Mouse (Mus musculus): ENCODE results near the gene Irgc1. TPM values are rescaled to one million over a fixed set of nuclear protein-coding genes. Genes with fewer than 3 reads are reported as not detected.
"Not testable (repeated sequence)": the region's sequence is repeated elsewhere in the genome, so short reads cannot be mapped to it uniquely, and the experiment has no call there.

Gene Irgc1
- total and polyA plus RNA-seq, 3 experiments = not detected

DNA sequence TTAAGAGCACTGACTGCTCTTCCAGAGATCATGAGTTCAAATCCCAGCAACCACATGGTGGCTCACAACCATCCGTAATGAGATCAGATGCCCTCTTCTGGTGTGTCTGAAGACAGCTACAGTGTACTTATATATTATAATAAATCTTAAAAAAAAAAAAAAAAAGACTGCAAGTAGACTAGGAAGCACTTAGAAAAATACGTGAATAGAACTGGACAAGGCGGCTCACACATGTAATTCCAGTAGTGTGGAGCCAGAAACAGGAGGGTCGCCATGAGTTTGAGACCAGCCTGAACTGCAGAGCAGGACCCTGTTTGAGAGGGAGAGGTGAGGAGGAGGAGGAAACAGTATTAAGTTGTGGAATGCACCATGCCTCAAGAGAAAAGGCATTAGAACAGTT, 51.6 kb downstream of the Irgc1 start:
- Histone ChIP-seq H3K4me1 (ENCODE audit: control insufficient read depth in 1 of 2, insufficient read depth in 2 of 2, low read length in 2 of 2) (peaks cover 14 to 32% of the 10 kb centered on the region in 2 experiments), H3K9ac (ENCODE audit: control insufficient read depth, low read depth, low read length, poor library complexity, severe bottlenecking) (peak overlapping the region; percentile 94), H3K27ac (ENCODE audit: control insufficient read depth, low read depth, low read length) (peak overlapping the region; percentile 19; the same call in 1 of the 2 replicates), H3K36me3 (ENCODE audit: control insufficient read depth in 1 of 2, insufficient read depth in 2 of 2, low read length in 2 of 2) (peaks cover 2 to 27% of the 10 kb centered on the region in 2 experiments; a peak in 3 of 4 replicates), H3K4me3 (ENCODE audit: control insufficient read depth in 1 of 2, insufficient read depth in 1 of 2, low read depth in 2 of 2, low read length in 2 of 2) (peak overlapping the region; percentile 72 to 82), H3K79me2 (ENCODE audit: control insufficient read depth, insufficient read depth, low read length, poor library complexity) (peaks cover 32% of the 10 kb centered on the region)
- not testable (repeated sequence) for H3K9me3 ChIP-seq (replicated peaks; ENCODE audit: insufficient read depth, low read length); DNase-seq (ENCODE audit: low read depth, low spot score); H3K27me3 ChIP-seq (ENCODE audit: control insufficient read depth in 1 of 2, insufficient read depth in 2 of 2, low read length in 2 of 2)
- TF ChIP-seq MYC (IDR thresholded peaks at IDR 0.05; ENCODE audit: low read depth, low read length) (peak; percentile 64; the same call in 1 of the 2 replicates), ZNF384 (IDR thresholded peaks at IDR 0.05; ENCODE audit: low read depth, low read length) (peak; percentile 68), CHD1 (IDR thresholded peaks at IDR 0.05; ENCODE audit: low read depth, low read length) (0 out of 2 replicates have a peak, but pooled peaks have one; percentile 47)

DNA sequence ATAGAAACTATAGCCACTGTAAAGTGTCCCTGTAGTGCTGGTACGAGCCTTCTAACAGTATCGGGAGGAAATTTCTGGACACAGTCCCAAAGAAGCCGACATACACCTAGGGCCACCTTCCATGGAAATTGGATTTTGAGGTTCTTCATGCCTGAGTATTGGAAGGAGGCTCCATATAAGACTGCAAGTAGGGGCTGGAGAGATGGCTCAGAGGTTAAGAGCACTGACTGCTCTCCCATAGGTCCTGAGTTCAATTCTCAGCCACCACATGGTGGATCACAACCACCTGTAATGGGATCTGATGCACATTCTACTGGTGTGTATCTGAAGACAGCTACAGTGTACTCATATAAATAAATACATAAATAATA, 52.0 kb downstream of the Irgc1 start:
- peaks cover 17 to 36% of the 10 kb centered on the region in 2 experiments for H3K4me1 ChIP-seq (ENCODE audit: control insufficient read depth in 1 of 2, insufficient read depth in 2 of 2, low read length in 2 of 2)
- peaks cover 32% of the 10 kb centered on the region for H3K79me2 ChIP-seq (ENCODE audit: control insufficient read depth, insufficient read depth, low read length, poor library complexity)
- H3K9ac ChIP-seq (ENCODE audit: control insufficient read depth, low read depth, low read length, poor library complexity, severe bottlenecking) = peak overlapping the region; percentile 94
- peak overlapping the region; percentile 72 to 82 for H3K4me3 ChIP-seq (ENCODE audit: control insufficient read depth in 1 of 2, insufficient read depth in 1 of 2, low read depth in 2 of 2, low read length in 2 of 2)
- H3K9me3 ChIP-seq (replicated peaks; ENCODE audit: insufficient read depth, low read length) = no peaks in the 10 kb centered on the region
- DNase-seq (ENCODE audit: low read depth, low spot score) = no peak
- TF ChIP-seq CTCF (IDR thresholded peaks at IDR 0.05 in 2 of 3, conservative IDR thresholded peaks at IDR 0.05 in 1 of 3; ENCODE audit: control insufficient read depth in 1 of 3, insufficient read depth in 1 of 3, low read depth in 2 of 3, low read length in 3 of 3, poor library complexity in 1 of 3, severe bottlenecking in 1 of 3) (no peak), ELF1 (IDR thresholded peaks at IDR 0.05; ENCODE audit: low read depth, low read length) (no peak), MYB (IDR thresholded peaks at IDR 0.05; ENCODE audit: low read depth, low read length) (0 out of 2 replicates have a peak, but pooled peaks have one; percentile 0), USF1 (IDR thresholded peaks at IDR 0.05; ENCODE audit: low read depth, low read length) (no peak), POLR2AphosphoS5 (IDR thresholded peaks at IDR 0.05; ENCODE audit: borderline replicate concordance, low read depth, low read length) (no peak), UBTF (IDR thresholded peaks at IDR 0.05; ENCODE audit: borderline replicate concordance, insufficient read depth, low read depth, low read length) (no peak), E2F4 (IDR thresholded peaks at IDR 0.05; ENCODE audit: borderline replicate concordance, low read depth, low read length) (no peak), BHLHE40 (IDR thresholded peaks at IDR 0.05; ENCODE audit: borderline replicate concordance, low read depth, low read length) (no peak), MXI1 (IDR thresholded peaks at IDR 0.05; ENCODE audit: low read depth, low read length) (no peak), TBP (IDR thresholded peaks at IDR 0.05; ENCODE audit: low read depth, low read length) (peak; percentile 91), MYC (IDR thresholded peaks at IDR 0.05; ENCODE audit: low read depth, low read length) (peak; percentile 82; the same call in 1 of the 2 replicates), NELFE (IDR thresholded peaks at IDR 0.05; ENCODE audit: low read depth, low read length) (no peak)
- H3K27ac ChIP-seq (ENCODE audit: control insufficient read depth, low read depth, low read length) = peak overlapping the region; percentile 98
- H3K27me3 ChIP-seq (ENCODE audit: control insufficient read depth in 1 of 2, insufficient read depth in 2 of 2, low read length in 2 of 2) = no peaks in the 10 kb centered on the region
- peaks cover 2 to 31% of the 10 kb centered on the region in 2 experiments; a peak in 3 of 4 replicates for H3K36me3 ChIP-seq (ENCODE audit: control insufficient read depth in 1 of 2, insufficient read depth in 2 of 2, low read length in 2 of 2)

Measured in MEL (cell line).